In the genomic region with DNA sequence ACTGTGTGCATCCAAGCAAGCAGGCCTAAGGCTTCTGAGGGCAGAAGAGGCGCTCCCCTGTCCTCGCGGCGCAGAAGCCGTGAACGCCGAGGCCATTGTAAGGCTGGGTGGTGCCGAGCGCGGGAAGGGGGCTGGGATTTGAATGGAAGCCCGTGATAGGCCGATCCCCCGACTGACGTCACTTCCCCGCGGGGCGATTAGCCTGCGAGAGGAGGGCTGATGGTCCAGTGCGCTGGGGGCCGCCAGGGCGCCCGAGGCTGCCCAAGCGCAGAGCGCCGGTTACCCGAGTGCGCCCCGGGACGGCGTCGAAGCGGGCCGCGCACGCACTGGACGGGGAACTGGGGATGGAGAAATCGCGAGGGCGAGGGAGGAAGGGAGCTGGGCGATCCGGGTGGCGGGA, we compare ENCODE assay signal across 8 mouse cellular contexts. TPM values are rescaled to one million over a fixed set of nuclear protein-coding genes. Genes with fewer than 3 reads are reported as not detected.
DNase-seq lines count a peak whose midpoint lies in the region; ATAC-seq and TF ChIP-seq lines count a peak whose summit lies in the region.

No protein-coding gene starts in this region.

- no peaks in the 10 kb centered on the region; the same call in 1 of the 2 replicates for H3K36me3 ChIP-seq in forebrain, embryonic 16.5 days (ENCODE audit: control insufficient read depth, insufficient read depth)
- H3K36me3 ChIP-seq in kidney, postnatal 0 days (ENCODE audit: insufficient read depth, low read length) = no peaks in the 10 kb centered on the region
- H3K36me3 ChIP-seq in limb, embryonic 15.5 days = no peaks in the 10 kb centered on the region
- no peaks in the 10 kb centered on the region for H3K36me3 ChIP-seq in neural tube, embryonic 15.5 days

- under 1% methylated on average over 40 of the region's 42 CpGs for WGBS in forebrain, embryonic 16.5 days
- under 1% methylated on average over 42 of the region's 42 CpGs for WGBS in kidney, postnatal 0 days
- WGBS in limb, embryonic 15.5 days = 2% methylated on average over 26 of the region's 42 CpGs
- WGBS in neural tube, embryonic 15.5 days = under 1% methylated on average over 42 of the region's 42 CpGs

- H3K9ac ChIP-seq in forebrain, embryonic 16.5 days (replicated peaks; ENCODE audit: low read depth, low read length) = peak overlapping the region; percentile 100
- H3K9ac ChIP-seq in kidney, postnatal 0 days (ENCODE audit: low read depth, low read length) = no peak overlapping the region
- no peak overlapping the region for H3K9ac ChIP-seq in limb, embryonic 15.5 days
- peak overlapping the region; percentile 97 for H3K9ac ChIP-seq in neural tube, embryonic 15.5 days (replicated peaks)

- peak overlapping the region; percentile 93 for H3K27ac ChIP-seq in forebrain, embryonic 16.5 days (ENCODE audit: low read length)
- H3K27ac ChIP-seq in kidney, postnatal 0 days = no peak overlapping the region
- no peak overlapping the region for H3K27ac ChIP-seq in limb, embryonic 15.5 days
- H3K27ac ChIP-seq in neural tube, embryonic 15.5 days (replicated peaks) = peak overlapping the region; percentile 98

- DNase-seq in adrenal gland, postnatal 14 days = peak; percentile 48
- peak; percentile 97 for DNase-seq in cerebellum, adult 18-20 months
- peak; percentile 58 for DNase-seq in kidney, postnatal 0 days (ENCODE audit: low spot score)
- no peak for DNase-seq in spleen, adult 18-20 months
- no peak for DNase-seq in T-cell, adult 2 months (ENCODE audit: low spot score)

- H3K4me3 ChIP-seq in forebrain, embryonic 16.5 days (replicated peaks; ENCODE audit: low read length) = peak overlapping the region; percentile 97
- peak overlapping the region; percentile 28 for H3K4me3 ChIP-seq in kidney, postnatal 0 days (replicated peaks; ENCODE audit: low read depth, low read length)
- peak overlapping the region; percentile 38 for H3K4me3 ChIP-seq in limb, embryonic 15.5 days
- H3K4me3 ChIP-seq in neural tube, embryonic 15.5 days (replicated peaks) = peak overlapping the region; percentile 74

- ATAC-seq in forebrain, embryonic 16.5 days = peak; percentile 86
- ATAC-seq in kidney, postnatal 0 days (replicated peaks; ENCODE audit: low FRiP score, low read depth) = peak; percentile 60
- ATAC-seq in limb, embryonic 15.5 days (ENCODE audit: insufficient number of reproducible peaks, low FRiP score, low TSS enrichment, low read depth) = no peak
- ATAC-seq in neural tube, embryonic 15.5 days (ENCODE audit: low FRiP score) = peak; percentile 81

- H3K4me2 ChIP-seq in forebrain, embryonic 16.5 days (ENCODE audit: low read length) = peak overlapping the region; percentile 99
- peak overlapping the region; percentile 52 for H3K4me2 ChIP-seq in kidney, postnatal 0 days (ENCODE audit: low read length)
- H3K4me2 ChIP-seq in limb, embryonic 15.5 days = peak overlapping the region; percentile 54
- peak overlapping the region; percentile 87 for H3K4me2 ChIP-seq in neural tube, embryonic 15.5 days

- TF ChIP-seq CTCF in kidney, postnatal 0 days (IDR thresholded peaks at IDR 0.05; ENCODE audit: low read depth) = no peak

- H3K27me3 ChIP-seq in forebrain, embryonic 16.5 days (replicated peaks; ENCODE audit: control insufficient read depth, insufficient read depth, low read length) = no peaks in the 10 kb centered on the region
- peaks cover 100% of the 10 kb centered on the region for H3K27me3 ChIP-seq in kidney, postnatal 0 days (ENCODE audit: insufficient read depth, low read length)
- H3K27me3 ChIP-seq in limb, embryonic 15.5 days = peaks cover 99% of the 10 kb centered on the region
- H3K27me3 ChIP-seq in neural tube, embryonic 15.5 days (replicated peaks) = peaks cover 5% of the 10 kb centered on the region; the same call in 1 of the 2 replicates

- H3K9me3 ChIP-seq in forebrain, embryonic 16.5 days (ENCODE audit: control insufficient read depth, low read length) = no peaks in the 10 kb centered on the region
- H3K9me3 ChIP-seq in kidney, postnatal 0 days (replicated peaks; ENCODE audit: low read length) = no peaks in the 10 kb centered on the region
- H3K9me3 ChIP-seq in limb, embryonic 15.5 days = no peaks in the 10 kb centered on the region
- no peaks in the 10 kb centered on the region for H3K9me3 ChIP-seq in neural tube, embryonic 15.5 days (replicated peaks)

- H3K4me1 ChIP-seq in forebrain, embryonic 16.5 days (replicated peaks; ENCODE audit: control insufficient read depth, insufficient read depth, low read length) = peaks cover 45% of the 10 kb centered on the region
- peaks cover 6% of the 10 kb centered on the region; the same call in 1 of the 2 replicates for H3K4me1 ChIP-seq in kidney, postnatal 0 days (replicated peaks; ENCODE audit: insufficient read depth, low read length)
- peaks cover 30% of the 10 kb centered on the region for H3K4me1 ChIP-seq in limb, embryonic 15.5 days
- peaks cover 73% of the 10 kb centered on the region for H3K4me1 ChIP-seq in neural tube, embryonic 15.5 days

RNA-seq across cellular contexts. Expression of a gene that starts 38.6 kb away (rescaled TPM):
- total RNA-seq in adrenal gland, postnatal 14 days (2021) = 71.1 and 79.2 TPM in 2 replicates
- 29.5 and 34.6 TPM in 2 replicates for polyA plus RNA-seq in forebrain, embryonic 16.5 days (2015; fragmentation: Nextera tagmentation; extraction: Ambion mirVana)
- polyA plus RNA-seq in kidney, postnatal 0 days (2015; fragmentation: Nextera tagmentation; extraction: Ambion mirVana) = 22.6 and 22.8 TPM in 2 replicates
- polyA plus RNA-seq in limb, embryonic 15.5 days (2015; fragmentation: Nextera tagmentation; extraction: Ambion mirVana) = 30.9 and 33.7 TPM in 2 replicates
- 24.2 and 25.0 TPM in 2 replicates for polyA plus RNA-seq in neural tube, embryonic 15.5 days (2015; fragmentation: Nextera tagmentation; extraction: Ambion mirVana)

Comparison
In these comparisons a context has a peak if more than half of its experiments do, and no peak if none do; other contexts are left out.
1. DNase-seq: peak in adrenal gland, postnatal 14 days (single experiment), cerebellum, adult 18-20 months (2 of 2) and kidney, postnatal 0 days (single experiment); none in spleen, adult 18-20 months (0 of 2) and T-cell, adult 2 months (single experiment).
2. H3K27ac ChIP-seq: peak in forebrain, embryonic 16.5 days (single experiment) and neural tube, embryonic 15.5 days (single experiment); none in kidney, postnatal 0 days (single experiment) and limb, embryonic 15.5 days (single experiment).
3. H3K4me3 ChIP-seq: peak in every context shown above with its lines; median percentile 97 in forebrain, embryonic 16.5 days; 74 in neural tube, embryonic 15.5 days; 38 in limb, embryonic 15.5 days; 28 in kidney, postnatal 0 days.
4. H3K9ac ChIP-seq: peak in forebrain, embryonic 16.5 days (single experiment) and neural tube, embryonic 15.5 days (single experiment); none in kidney, postnatal 0 days (single experiment) and limb, embryonic 15.5 days (single experiment).
5. Peak in every context shown above with its lines, with median percentiles within 50 percentile points of each other: H3K4me2 ChIP-seq.